Mouse (Mus musculus): ENCODE data around the gene Cd52. TPM values are rescaled to one million over a fixed set of nuclear protein-coding genes. Genes with fewer than 3 reads are reported as not detected.

The Cd52 gene
- polyA plus RNA-seq, 1 experiment from 2014 or later, result 5.1 TPM

DNA sequence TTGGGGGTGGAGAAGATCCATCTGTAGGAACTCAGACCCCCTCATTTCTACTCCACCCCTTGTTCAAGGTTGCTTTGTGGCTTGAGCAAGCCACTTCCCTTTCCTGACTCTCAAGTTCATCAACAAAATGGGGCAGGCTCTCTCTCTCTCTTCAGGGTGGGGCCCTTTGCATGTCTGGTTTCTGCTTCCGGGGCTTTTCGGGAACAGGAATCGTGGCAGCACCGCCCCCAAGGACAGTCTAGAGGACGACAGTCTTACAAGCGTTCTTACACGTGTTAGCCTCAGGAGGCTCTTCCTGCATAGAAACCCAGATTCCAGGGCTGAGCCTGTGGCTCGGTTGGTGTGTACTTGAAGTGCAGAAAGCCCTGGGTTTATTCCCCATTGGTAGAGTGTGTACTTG, 22.1 kb upstream of the Cd52 start:
- Histone ChIP-seq H3K9ac (no peak overlapping the region), H3K4me3 (no peak overlapping the region), H3K27ac (replicated peaks) (no peak overlapping the region), H3K4me2 (no peak overlapping the region), H3K27me3 (no peaks in the 10 kb centered on the region), H3K36me3 (no peaks in the 10 kb centered on the region), H3K4me1 (replicated peaks) (peaks cover 11% of the 10 kb centered on the region), H3K9me3 (no peaks in the 10 kb centered on the region)
- 82% methylated on average over 8 of the region's 8 CpGs for WGBS
- ATAC-seq (ENCODE audit: low read depth), result no peak

GRCm38 (mm10) chr4:134116501-134116900, 21.6 kb upstream of the Cd52 start:
- no peaks in the 10 kb centered on the region for H3K9me3 ChIP-seq
- H3K36me3 ChIP-seq, result no peaks in the 10 kb centered on the region
- peaks cover 8% of the 10 kb centered on the region for H3K4me1 ChIP-seq (replicated peaks)
- no peak overlapping the region for H3K9ac ChIP-seq
- 90% methylated on average over 2 of the region's 2 CpGs for WGBS
- no peak overlapping the region for H3K4me3 ChIP-seq
- H3K27ac ChIP-seq (replicated peaks), result no peak overlapping the region
- ATAC-seq (ENCODE audit: low read depth), result no peak
- H3K27me3 ChIP-seq, result no peaks in the 10 kb centered on the region
- H3K4me2 ChIP-seq, result no peak overlapping the region

GRCm38 (mm10) chr4:134115215-134116144, 20.6 kb upstream of the Cd52 start:
- peaks cover 4% of the 10 kb centered on the region for H3K4me1 ChIP-seq (replicated peaks)
- H3K36me3 ChIP-seq, result no peaks in the 10 kb centered on the region
- no peak overlapping the region for H3K4me2 ChIP-seq
- no peak for ATAC-seq (ENCODE audit: low read depth)
- H3K4me3 ChIP-seq, result no peak overlapping the region
- no peak overlapping the region for H3K9ac ChIP-seq
- H3K27ac ChIP-seq (replicated peaks), result no peak overlapping the region
- WGBS, result 90% methylated on average over 16 of the region's 16 CpGs
- no peaks in the 10 kb centered on the region for H3K9me3 ChIP-seq
- H3K27me3 ChIP-seq, result no peaks in the 10 kb centered on the region

- Histone ChIP-seq H3K27me3 (no peaks in the 10 kb centered on the region), H3K9me3 (no peaks in the 10 kb centered on the region), H3K4me2 (no peak overlapping the region), H3K4me1 (replicated peaks) (peaks cover 4% of the 10 kb centered on the region), H3K27ac (replicated peaks) (no peak overlapping the region), H3K9ac (no peak overlapping the region), H3K4me3 (no peak overlapping the region), H3K36me3 (no peaks in the 10 kb centered on the region)
- ATAC-seq (ENCODE audit: low read depth), result no peak
- 88% methylated on average over 4 of the region's 4 CpGs for WGBS
Observed at GRCm38 (mm10) chr4:134114038-134114437, 19.2 kb upstream of the Cd52 start.

GRCm38 (mm10) chr4:134113356-134113994, 18.6 kb upstream of the Cd52 start:
- no peaks in the 10 kb centered on the region for H3K36me3 ChIP-seq
- no peaks in the 10 kb centered on the region for H3K9me3 ChIP-seq
- peak overlapping the region; percentile 23; the same call in 1 of the 2 replicates for H3K9ac ChIP-seq
- no peak overlapping the region for H3K27ac ChIP-seq (replicated peaks)
- H3K4me2 ChIP-seq, result no peak overlapping the region
- H3K4me3 ChIP-seq, result no peak overlapping the region
- peaks cover 4% of the 10 kb centered on the region for H3K4me1 ChIP-seq (replicated peaks)
- 53% methylated on average over 10 of the region's 10 CpGs for WGBS
- peak; percentile 53; the same call in 1 of the 2 replicates for ATAC-seq (ENCODE audit: low read depth)
- H3K27me3 ChIP-seq, result no peaks in the 10 kb centered on the region

DNA sequence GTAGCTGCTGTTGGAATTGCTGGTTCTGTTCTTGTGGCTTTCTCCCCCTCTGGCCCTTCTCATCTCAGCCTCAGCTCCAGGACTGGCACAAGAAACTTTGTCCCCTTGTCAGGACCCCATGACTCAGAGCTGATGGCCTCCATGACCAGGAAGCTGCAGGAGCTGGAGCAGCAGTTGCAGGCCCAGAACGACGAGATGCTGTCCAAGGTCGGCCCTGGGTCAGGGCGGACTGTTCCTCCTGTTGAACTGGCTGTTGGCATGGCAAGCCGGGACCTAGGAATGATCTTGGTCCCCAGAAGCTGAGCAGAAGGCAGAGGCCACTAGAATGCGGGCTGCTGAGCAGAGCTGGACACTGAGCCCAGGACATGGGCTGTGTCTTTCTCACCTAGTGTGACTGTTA, 17.5 kb upstream of the Cd52 start:
- Histone ChIP-seq H3K4me1 (replicated peaks) (peaks cover 4% of the 10 kb centered on the region), H3K4me2 (no peak overlapping the region), H3K9me3 (no peaks in the 10 kb centered on the region), H3K9ac (no peak overlapping the region), H3K27ac (replicated peaks) (no peak overlapping the region), H3K36me3 (no peaks in the 10 kb centered on the region), H3K4me3 (no peak overlapping the region), H3K27me3 (no peaks in the 10 kb centered on the region)
- 81% methylated on average over 6 of the region's 6 CpGs for WGBS
- ATAC-seq (ENCODE audit: low read depth), result no peak

DNA sequence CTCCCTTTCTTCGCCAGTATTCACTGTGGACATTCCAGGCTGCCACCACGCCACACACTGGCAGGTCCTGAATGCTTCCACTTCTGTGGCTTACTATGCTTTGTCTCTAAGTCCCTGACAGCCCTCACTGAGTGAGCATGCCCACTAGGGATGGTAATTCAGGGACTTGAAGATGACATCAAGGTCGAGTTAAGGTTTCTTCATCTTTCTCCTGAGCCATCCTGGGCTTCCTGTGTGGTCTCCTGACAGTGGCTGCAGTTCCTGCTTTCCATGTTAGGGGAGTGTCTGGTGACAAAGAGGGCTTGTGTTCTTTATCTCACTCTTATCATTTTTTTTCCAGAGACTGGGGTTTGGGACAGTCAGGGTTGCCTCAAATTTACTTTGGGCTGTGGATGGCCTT, 15.8 kb upstream of the Cd52 start:
- Histone ChIP-seq H3K9me3 (no peaks in the 10 kb centered on the region), H3K27me3 (no peaks in the 10 kb centered on the region), H3K4me3 (no peak overlapping the region), H3K36me3 (no peaks in the 10 kb centered on the region), H3K4me1 (replicated peaks) (peaks cover 4% of the 10 kb centered on the region), H3K27ac (replicated peaks) (no peak overlapping the region), H3K9ac (no peak overlapping the region), H3K4me2 (no peak overlapping the region)
- no peak for ATAC-seq (ENCODE audit: low read depth)
- 43% methylated on average over 3 of the region's 3 CpGs for WGBS

GRCm38 (mm10) chr4:134108196-134108595, 13.3 kb upstream of the Cd52 start:
- H3K4me3 ChIP-seq, result no peak overlapping the region
- WGBS, result 60% methylated on average over 5 of the region's 5 CpGs
- no peaks in the 10 kb centered on the region for H3K27me3 ChIP-seq
- H3K36me3 ChIP-seq, result no peaks in the 10 kb centered on the region
- no peak overlapping the region for H3K4me2 ChIP-seq
- H3K27ac ChIP-seq (replicated peaks), result no peak overlapping the region
- peaks cover 4% of the 10 kb centered on the region for H3K4me1 ChIP-seq (replicated peaks)
- H3K9me3 ChIP-seq, result no peaks in the 10 kb centered on the region
- no peak for ATAC-seq (ENCODE audit: low read depth)
- H3K9ac ChIP-seq, result no peak overlapping the region

DNA sequence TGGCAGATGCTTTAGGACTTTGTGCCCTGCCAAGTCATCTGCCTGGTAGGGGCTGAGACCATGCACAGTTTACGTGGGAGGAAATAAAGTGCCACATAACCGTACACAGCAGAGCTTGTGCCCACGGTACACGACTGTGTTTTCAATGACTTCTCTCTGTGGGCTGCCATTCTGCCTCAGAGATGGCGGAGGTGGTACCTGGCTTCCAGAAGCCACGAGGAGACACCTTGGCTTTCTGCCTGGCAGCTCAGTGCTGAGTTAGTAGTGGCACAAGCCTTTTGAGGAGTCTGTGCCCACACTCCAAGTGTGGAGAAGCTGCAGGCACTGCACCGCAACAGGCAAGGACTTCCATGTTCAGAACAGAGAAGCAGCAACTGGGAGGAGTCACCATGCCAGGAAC, 12.8 kb upstream of the Cd52 start:
- H3K27ac ChIP-seq (replicated peaks), result no peak overlapping the region
- H3K36me3 ChIP-seq, result no peaks in the 10 kb centered on the region
- no peak overlapping the region for H3K4me3 ChIP-seq
- 87% methylated on average over 7 of the region's 7 CpGs for WGBS
- H3K4me1 ChIP-seq (replicated peaks), result peaks cover 7% of the 10 kb centered on the region
- H3K9ac ChIP-seq, result no peak overlapping the region
- no peaks in the 10 kb centered on the region for H3K9me3 ChIP-seq
- no peak for ATAC-seq (ENCODE audit: low read depth)
- H3K4me2 ChIP-seq, result no peak overlapping the region
- no peaks in the 10 kb centered on the region for H3K27me3 ChIP-seq

DNA sequence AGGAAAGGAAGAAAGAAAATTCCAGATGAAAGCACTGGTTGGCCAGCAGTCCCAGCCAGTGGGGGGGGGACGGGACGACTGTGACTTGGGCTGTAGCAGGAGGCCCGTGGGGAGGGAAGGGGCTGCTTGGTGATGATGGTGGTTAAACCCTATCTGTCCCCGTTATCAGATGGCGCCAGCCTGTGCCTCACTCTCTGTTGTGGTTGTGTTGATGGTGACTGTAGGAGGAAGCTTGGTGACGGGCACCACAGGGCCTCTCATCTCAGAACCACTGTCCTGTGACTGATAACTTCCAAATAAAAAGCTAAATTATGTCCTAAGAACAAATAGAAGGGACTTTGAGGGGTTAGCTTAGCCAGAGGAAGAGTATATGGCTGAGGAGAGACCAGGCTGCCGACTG, 11.2 kb upstream of the Cd52 start:
- no peak for ATAC-seq (ENCODE audit: low read depth)
- 73% methylated on average over 7 of the region's 7 CpGs for WGBS
- H3K4me2 ChIP-seq, result no peak overlapping the region

GRCm38 (mm10) chr4:134102742-134103119, 7.8 kb upstream of the Cd52 start:
- peak; percentile 60 for ATAC-seq (ENCODE audit: low read depth)
- Histone ChIP-seq H3K4me1 (replicated peaks) (peaks cover 8% of the 10 kb centered on the region), H3K9ac (peak overlapping the region; percentile 73), H3K27ac (replicated peaks) (no peak overlapping the region), H3K4me2 (peak overlapping the region; percentile 78), H3K36me3 (no peaks in the 10 kb centered on the region), H3K4me3 (peak overlapping the region; percentile 76), H3K27me3 (no peaks in the 10 kb centered on the region), H3K9me3 (no peaks in the 10 kb centered on the region)
- 3% methylated on average over 21 of the region's 21 CpGs for WGBS

More for the DNA sequence above, 11.2 kb upstream of the Cd52 start:
- Histone ChIP-seq H3K27ac (replicated peaks) (no peak overlapping the region), H3K4me1 (replicated peaks) (peaks cover 8% of the 10 kb centered on the region), H3K36me3 (no peaks in the 10 kb centered on the region), H3K27me3 (no peaks in the 10 kb centered on the region), H3K9ac (no peak overlapping the region), H3K4me3 (no peak overlapping the region), H3K9me3 (no peaks in the 10 kb centered on the region)

GRCm38 (mm10) chr4:134101979-134102741, 7.3 kb upstream of the Cd52 start, which contains the start of gene Ubxn11:
Ubxn11 (plus strand) TSS chr4:134102570.
- H3K4me2 ChIP-seq, result peak within 1 kb of the TSS; percentile 78
- H3K4me1 ChIP-seq (replicated peaks), result peaks cover 8% of the 10 kb centered on the region
- no peaks in the 10 kb centered on the region for H3K9me3 ChIP-seq
- H3K27me3 ChIP-seq, result no peaks in the 10 kb centered on the region
- ATAC-seq (ENCODE audit: low read depth), result peak; percentile 97
- no peak within 1 kb of the TSS for H3K27ac ChIP-seq (replicated peaks)
- peak within 1 kb of the TSS; percentile 76 for H3K4me3 ChIP-seq
- H3K9ac ChIP-seq, result peak within 1 kb of the TSS; percentile 73
- WGBS, result 17% methylated on average over 34 of the region's 34 CpGs
- no peaks in the 10 kb centered on the region for H3K36me3 ChIP-seq

Measured in neural tube, embryonic 13.5 days (tissue).